Mouse (Mus musculus) gastrocnemius, postnatal 4 days (tissue): Measurements from ENCODE around the gene Klhl10. TPM values are rescaled to one million over a fixed set of nuclear protein-coding genes. Genes with fewer than 3 reads are reported as not detected.

Source experiments
- DNase-seq, 2 experiments: peaks; one replicate each; pipeline ENCODE4 v3.0.0; 2021 to 2022; ENCODE audit warnings: low spot score in 2 of 2, mixed read lengths in 2 of 2
- long read RNA-seq, 2 experiments: library from polyadenylated mRNA; stranded (forward); transcript quantifications; one replicate each; pipeline ENCODE4 v2.0.0; 2021
- total RNA-seq, 2 experiments: library from RNA; stranded (reverse); gene quantifications; 2 replicates each; pipeline ENCODE4 v1.2.3; 2021

The Klhl10 gene
- 1 to 10 TPM; 1.0 to 1.5 TPM for total RNA-seq
- long read RNA-seq, experiment 1, partial matches to known transcripts, result 0 of 49 reads
- long read RNA-seq, experiment 1, other reads (novel, unspliced or antisense), result 49 of 49 reads
- long read RNA-seq, experiment 2, partial matches to known transcripts, result 0 of 2 reads
- long read RNA-seq, experiment 2, other reads (novel, unspliced or antisense), result 2 of 2 reads

DNA sequence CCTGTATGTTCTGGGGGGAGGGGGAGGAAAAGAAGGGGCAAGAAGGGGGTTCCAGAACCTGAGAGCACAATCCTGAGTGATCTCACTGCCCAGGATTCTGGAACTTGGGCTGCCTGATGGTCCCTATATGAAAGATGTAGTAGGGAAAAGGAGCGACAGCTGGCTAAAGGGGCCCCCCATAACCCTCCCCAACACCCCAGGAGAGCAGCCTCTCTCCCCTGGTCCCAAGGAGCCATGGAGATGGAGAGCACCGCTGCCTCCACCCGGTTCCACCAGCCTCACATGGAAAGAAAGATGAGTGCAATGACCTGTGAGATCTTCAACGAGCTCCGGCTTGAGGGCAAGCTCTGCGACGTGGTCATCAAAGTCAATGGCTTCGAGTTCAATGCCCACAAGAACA, at the start of gene Klhl10, which contains the start of gene Nt5c3b:
Gene Klhl10 (plus strand): TSS at position 121 of the 400 bp plus-strand sequence.
Gene Nt5c3b (minus strand): TSS at position 12 of the 400 bp plus-strand sequence.
- no peak for DNase-seq

DNA sequence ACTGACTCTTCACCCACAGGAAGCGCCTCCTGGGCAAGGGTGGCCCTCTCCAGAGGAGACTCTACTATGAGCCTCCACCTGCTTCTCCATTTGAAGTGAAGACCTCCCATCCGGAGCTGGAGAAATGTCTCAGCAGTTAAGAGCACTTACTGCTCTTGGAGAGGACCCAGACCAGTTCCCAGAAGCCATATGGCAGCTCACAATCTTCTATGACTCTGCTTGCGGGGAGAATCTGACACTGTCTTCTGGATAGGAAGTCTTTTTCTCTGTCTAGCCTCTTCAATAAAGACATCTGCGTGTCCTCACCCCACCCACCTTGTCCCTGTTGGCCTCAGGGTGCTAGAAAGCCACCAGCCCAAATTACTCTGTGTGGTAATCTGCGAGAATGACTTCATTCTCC, 48.8 kb upstream of the Klhl10 start:
- no peak for DNase-seq

GRCm38 (mm10) chr11:100393733-100394132, 48.0 kb upstream of the Klhl10 start:
- no peak for DNase-seq

DNA sequence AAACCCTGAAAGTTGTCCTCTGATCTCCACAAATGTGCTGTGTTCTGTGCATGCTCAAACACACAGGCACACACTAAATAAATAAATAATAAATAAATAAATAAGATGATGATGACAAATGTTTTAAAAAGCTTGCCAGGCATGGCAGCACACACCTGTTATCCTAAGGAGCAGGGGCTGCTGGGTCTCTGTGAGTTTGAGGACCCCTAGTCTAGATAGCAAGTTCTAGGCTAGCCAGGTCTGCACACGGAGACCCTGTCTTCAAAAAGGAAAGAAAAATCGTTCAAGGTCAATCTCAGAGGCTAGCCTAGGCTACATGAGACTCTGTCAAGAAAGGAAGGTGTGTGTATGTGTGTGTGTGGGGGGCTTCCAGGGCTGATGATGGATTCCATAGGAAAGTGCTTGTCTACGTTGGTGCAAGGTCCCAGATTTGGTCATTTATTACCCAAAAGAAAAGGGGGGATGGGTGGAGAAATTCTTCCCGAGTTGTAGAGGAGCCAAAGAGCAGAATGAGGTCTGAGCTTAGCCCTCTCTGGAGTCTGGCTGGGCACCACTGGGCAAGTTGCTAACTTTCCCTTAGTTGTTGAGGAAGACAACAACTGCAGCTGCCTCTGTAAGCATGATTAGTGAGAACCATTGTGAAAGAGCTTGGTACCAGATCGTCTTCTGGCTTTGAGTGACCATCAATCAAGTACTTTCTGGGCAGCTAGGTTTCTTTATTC, 47.2 kb upstream of the Klhl10 start:
- no peak for DNase-seq

GRCm38 (mm10) chr11:100395200-100395599, 46.5 kb upstream of the Klhl10 start:
- DNase-seq, result peak in 1 of 2 experiments; percentile 45

GRCm38 (mm10) chr11:100395861-100396631, 45.7 kb upstream of the Klhl10 start:
- DNase-seq, result no peak

- peak in 1 of 2 experiments; percentile 42 for DNase-seq
Observed at GRCm38 (mm10) chr11:100396886-100397599, 44.7 kb upstream of the Klhl10 start.

DNA sequence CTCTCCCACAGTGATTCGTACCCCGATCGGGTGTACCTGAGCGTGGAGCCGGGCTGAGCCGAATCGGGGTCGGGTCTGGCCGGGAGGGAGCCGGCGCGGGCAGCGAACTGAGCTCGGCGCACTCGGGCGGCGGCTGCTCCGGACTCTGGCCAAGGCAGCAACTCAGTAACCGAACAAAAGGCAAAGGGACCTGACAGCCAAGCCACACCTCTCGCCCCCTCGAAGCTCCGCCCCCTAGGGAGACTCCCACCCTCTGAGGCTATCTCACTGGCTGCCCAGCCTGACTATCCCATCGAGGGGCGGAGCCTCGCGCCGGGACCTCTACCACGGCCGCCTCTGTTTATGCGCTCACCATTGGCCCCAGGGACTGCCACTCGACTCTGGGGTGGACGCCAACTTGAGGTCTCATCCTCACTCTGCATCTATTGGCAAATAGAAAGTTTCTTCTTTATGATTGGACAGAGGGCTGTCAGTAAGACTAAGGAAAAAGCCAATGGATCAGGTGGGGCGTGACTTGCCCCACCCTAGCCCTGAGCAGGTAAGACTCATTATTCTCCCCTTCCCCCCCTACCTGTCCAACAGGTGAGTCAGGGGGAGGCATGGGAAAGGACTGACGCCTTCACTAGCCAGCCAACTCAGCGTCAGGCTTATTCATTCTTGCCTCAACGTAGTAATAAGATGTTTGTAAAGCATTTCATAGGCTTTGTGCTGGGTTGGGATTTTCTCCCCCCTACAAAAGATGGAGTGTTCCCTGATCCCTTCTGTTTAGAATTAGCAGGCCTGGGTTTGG, 43.9 kb upstream of the Klhl10 start, which contains the start of gene Jup:
Gene Jup (minus strand): TSS at position 164 of the 790 bp plus-strand sequence.
- peak; percentile 97 to 99 for DNase-seq

DNA sequence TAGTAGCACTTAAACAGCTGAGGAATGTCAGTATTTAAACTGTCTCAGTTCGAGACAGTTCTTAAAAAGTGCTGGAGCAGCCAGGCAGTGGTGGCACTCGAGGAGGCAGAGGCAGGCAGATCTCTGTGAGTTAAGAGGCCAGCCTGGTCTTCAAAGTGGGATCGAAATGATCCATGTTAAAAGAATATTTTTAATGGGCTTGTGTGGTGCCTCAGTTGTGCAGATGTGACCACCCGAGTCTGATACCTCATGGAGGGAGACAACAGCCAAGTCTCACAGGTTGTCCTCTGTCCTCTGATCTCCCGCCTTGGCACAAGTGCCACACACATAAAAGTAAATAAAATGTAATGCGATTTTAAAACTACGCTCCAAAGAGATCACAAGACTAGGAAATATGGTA, 43.2 kb upstream of the Klhl10 start:
- DNase-seq, result no peak

DNA sequence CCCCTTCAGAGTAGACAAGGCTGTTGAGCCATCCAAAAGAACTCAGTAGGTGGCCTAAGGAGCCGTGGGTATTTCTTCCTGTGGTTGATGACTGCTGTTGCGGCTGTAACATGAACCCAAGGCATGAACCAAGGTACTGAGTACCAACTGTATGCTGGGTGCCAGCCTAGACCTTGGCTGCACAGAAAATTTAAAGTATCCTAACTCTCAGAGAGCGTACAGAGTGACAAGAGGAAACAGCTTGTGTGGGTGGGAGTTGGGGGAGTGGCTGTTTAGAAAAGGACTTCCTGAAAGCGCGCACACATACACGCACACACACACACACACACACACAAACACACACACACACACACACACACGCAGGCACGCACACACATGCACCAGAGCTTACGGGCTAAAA, 42.4 kb upstream of the Klhl10 start:
- no peak for DNase-seq

- DNase-seq, result no peak
Observed at GRCm38 (mm10) chr11:100399727-100400538, 41.8 kb upstream of the Klhl10 start.

DNA sequence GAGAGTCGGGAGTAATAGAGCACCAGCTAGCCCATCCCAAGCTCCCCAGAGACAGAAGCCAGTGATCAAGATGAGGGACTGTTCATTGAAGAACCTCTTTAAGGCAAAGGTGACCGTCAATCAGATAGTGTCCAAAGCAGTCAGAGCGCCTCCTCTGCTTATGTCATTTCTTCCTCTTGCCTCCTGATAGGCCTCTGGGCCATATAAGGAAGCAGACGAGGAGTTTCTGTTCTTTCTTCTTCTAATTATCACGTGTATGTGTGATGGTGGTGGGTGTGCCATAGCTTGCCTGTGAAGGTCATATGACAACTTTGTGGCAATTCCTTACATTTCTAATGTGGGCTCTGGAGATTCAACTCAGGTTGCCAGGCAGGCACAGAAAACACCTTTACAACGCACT, 40.9 kb upstream of the Klhl10 start:
- DNase-seq, result no peak

DNA sequence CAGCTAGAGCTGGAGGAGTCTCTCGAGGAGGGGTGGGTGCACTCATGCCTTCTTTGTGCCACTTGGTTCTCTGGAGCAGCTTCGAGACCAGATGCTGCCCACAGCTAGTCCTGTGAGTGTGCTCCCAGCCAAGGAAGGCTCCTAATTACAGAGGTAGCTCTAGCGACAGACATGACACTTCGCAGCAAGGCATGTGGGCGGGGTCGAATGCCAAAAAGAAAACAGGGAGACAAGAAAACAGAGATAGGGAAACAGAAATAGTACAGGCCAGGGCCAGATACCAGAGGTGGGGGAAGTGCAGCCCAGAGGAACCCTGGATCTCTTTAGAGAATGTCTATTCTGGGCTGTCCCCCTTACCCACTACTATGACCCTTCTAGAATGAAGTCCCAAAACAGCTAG, 39.5 kb upstream of the Klhl10 start:
- DNase-seq, result no peak

- no peak for DNase-seq
Observed at GRCm38 (mm10) chr11:100402682-100403081, 39.0 kb upstream of the Klhl10 start.

GRCm38 (mm10) chr11:100403445-100404134, 38.1 kb upstream of the Klhl10 start:
- DNase-seq, result no peak

GRCm38 (mm10) chr11:100404456-100405074, 37.2 kb upstream of the Klhl10 start:
- DNase-seq, result no peak

- DNase-seq, result no peak
Observed at GRCm38 (mm10) chr11:100406273-100406672, 35.4 kb upstream of the Klhl10 start.

GRCm38 (mm10) chr11:100406995-100407705, 34.6 kb upstream of the Klhl10 start:
- DNase-seq, result no peak
